Mouse (Mus musculus) common myeloid progenitor, adult 5-6 weeks (primary cell): ENCODE results near the gene Prdm10. TPM values are rescaled to one million over a fixed set of nuclear protein-coding genes. Genes with fewer than 3 reads are reported as not detected.

Experiments
- ATAC-seq: replicated peaks from 2 replicates; pipeline ENCODE4 v1.8.0; 2016; ENCODE audit warnings: low read depth, mild to moderate bottlenecking, moderate TSS enrichment, inconsistent platforms; ENCODE audit not compliant: poor library complexity, severe bottlenecking
- total RNA-seq: library from RNA; stranded (forward); fragments of 200-1000, 187-1606 nt; gene quantifications from 2 replicates; pipeline ENCODE4 v1.2.3, GENCODE M21; 2017

Prdm10 gene
- total RNA-seq, 1 experiment from 2014 or later = 11.4 TPM

DNA sequence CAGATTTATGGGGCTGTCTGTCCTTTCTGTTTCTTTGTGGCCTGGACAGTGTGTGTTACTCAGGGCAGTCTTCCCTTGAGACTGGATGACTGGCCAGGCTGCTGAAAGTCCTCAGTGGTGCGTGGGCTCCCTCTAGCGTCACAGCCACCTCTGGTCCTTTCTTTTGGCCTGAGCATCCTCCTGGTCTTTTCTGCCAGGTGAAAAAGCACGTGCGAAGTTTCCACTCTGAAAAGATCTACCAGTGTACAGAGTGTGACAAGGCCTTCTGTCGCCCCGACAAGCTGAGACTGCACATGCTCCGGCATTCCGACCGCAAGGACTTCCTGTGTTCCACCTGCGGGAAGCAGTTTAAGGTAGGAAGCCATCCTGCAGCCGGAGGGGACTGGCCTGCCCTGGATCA is 68.6 kb downstream of the Prdm10 start:
- peak; percentile 96 for ATAC-seq

DNA sequence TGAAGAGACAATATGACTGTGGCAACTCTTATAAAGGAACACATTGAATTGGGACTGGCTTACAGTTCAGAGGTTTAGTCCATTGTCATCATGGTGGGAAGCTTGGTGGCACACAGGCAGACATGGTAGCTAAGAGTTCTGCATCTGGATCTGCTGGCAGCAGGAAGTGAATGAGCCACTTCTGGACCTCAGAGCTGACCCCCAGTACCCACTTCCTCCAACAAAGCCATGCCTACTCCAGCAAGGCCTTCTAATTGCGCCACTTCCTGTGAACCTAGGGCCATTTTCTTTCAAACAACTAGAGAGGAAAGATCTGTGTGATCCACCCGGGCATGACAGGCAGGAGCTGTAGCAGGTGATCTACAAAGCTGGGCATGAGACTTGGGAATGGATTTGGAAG is 72.4 kb downstream of the Prdm10 start:
- ATAC-seq = no peak

DNA sequence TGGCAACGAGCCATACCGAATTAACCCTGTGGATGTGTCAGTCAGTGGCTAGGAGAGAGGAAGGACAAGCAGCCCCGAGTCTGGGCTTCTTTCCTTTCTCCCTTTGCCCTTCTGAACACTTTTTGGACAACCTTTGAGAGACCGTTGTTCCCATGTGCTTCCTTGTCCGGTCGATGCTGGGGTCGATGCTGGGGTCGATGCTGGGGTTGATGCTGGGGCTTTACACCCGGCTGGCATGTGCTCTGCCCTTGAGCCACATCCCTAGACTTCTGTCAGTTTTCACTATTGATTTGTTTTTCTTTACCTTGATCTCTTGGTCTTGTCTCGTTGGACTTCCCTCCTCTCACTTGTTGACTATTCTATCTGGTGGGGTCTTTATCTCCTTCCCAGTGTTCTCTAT is 73.2 kb downstream of the Prdm10 start:
- ATAC-seq = no peak

DNA sequence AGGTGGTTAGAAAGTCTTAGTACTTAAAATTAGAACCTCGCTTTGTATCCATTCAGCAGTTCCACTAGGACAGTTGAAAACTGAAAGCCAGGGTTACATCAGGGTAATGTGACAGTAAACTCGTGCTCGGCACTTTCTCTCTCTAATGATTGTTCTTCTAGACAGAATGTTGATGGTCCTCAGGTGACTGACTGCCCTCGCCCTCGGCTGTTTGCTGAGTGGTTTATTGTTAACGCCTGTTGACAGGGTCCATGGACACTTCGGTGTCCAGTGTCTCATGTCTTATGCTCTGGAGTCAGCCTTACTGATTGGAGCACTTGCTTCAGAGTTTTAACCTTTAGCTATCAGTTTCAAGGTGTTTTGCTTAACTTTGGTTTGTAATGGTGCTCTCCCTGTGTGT is 73.7 kb downstream of the Prdm10 start:
- ATAC-seq = no peak

DNA sequence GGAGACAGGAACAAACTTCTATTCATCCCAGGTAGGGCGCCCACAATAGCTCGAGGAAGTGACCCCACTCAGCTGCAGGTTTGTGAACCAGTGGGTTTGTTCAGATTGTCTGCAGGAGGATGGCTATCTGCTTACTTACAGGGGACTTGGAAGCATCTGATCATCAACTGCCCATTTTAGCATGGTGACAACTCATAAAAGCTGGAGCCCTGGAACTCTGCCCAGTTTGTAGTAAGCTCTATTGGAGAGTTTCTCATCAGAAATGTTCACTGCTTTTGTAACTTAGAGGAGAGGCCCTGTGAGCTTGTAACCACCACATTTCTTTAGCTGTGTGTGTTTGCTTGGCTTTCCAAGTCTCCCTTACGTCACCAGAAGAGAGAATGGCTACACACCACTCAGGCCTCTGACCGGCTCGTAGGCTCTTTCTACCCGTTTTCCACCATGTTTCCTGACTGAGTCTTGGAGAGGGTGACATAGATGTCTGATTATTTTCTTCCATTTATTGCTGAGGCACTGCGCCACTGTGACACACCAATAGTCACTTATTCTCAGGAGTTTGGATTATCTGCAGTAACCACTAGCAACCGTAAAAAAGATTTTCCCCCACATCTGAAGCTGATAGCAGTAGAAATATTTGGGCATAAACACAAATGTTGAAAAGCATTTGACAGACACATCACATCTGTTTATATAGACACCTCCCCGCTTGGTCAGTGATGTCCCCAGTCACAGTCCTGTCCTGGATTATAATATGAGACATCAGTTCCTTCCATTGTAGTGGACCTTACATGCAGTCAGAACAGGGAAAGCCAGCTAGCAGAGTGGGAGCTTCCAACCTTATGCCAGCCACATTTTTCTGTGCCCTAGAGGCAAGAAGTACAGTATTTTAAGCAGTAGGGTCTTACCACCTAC is 83.6 kb downstream of the Prdm10 start:
- ATAC-seq = no peak

DNA sequence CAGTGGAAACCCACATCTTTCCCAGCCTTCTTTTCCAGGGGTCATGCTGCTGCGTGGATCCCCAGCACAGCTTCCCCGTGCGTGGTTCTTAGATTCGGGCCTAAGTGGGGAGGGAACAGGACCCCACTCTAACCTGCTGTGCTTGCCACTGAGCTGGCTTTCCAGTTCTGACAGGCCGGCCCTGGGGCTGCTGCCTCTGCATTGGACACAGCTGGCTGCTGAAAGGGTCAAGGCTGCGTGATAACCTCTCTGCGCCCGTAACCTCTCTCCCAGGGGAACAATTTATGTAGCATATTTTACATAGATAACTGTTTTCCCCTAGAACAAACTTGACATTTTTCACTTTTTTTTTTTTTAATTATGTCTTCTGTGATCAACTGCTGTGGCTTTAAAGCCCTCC is 84.7 kb downstream of the Prdm10 start:
- ATAC-seq = no peak

DNA sequence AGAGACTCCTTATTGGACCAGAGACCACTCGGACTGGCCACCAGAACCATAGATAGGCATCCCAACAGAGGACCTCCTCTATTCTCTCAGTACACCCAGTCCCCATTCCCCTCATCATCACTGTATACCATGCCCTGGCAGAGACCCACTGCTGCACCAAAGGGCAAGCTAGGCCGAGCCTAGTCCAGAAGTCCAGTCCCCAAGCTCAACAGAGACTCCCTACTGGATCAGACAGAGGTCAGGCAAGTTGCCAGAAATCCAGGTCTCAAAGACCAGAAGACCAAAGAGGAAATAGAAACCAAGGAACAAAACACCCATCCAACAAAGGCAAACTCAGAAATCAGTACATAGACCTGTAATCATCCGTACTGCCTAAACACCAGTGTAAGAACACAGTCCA is 91.4 kb downstream of the Prdm10 start:
- ATAC-seq = no peak

DNA sequence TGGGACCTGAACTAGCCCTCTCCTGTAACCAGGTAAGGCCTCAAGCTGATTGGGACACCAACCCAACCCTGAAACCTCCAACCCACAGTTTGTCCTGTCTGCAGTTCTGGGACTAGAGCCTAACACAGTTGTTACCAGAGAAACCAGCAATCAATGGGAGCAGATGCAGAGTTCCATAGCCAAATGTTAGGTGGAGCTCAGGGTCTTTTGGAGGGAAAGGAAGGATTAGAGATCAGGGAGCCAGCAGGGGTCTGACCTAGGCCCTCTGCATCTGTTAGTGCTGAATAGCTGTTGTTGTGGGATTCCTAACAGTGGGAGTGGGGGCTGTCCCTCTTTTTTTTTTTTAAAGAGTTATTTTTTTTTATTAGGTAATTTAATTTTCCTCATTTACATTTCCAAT is 96.3 kb downstream of the Prdm10 start:
- no peak for ATAC-seq

DNA sequence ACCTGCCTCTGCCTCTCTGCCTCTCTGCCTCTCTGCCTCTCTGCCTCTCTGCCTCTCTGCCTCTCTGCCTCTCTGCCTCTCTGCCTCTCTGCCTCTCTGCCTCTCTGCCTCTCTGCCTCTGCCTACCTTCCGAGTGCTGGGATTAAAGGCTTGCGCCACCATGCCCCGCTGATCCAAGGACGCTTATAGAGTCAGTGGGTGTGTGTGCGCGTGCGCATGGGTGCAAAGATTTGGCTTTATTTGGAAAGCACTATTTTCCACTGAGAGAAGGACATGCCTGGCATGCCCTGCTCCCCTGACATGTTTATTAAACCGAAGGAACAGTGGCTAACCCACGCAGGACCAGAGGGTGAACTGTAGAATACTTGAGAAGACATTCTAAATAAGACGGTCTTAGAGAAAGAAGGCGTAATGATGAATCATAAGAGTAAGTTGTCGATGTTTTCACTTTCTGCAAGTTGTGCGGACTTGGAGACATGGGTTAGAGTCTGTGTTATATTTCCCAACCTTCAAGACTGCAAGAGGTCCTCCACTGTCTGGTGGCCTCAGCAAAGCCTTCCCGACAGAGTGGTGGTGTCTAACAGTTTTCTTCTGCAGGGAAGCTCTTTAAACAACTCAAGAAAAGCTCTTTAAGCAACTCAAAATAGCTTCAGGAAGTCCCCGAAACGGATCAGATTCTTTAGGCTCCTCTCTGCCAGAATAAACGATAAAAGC is 104.6 kb downstream of the Prdm10 start:
- no peak for ATAC-seq

DNA sequence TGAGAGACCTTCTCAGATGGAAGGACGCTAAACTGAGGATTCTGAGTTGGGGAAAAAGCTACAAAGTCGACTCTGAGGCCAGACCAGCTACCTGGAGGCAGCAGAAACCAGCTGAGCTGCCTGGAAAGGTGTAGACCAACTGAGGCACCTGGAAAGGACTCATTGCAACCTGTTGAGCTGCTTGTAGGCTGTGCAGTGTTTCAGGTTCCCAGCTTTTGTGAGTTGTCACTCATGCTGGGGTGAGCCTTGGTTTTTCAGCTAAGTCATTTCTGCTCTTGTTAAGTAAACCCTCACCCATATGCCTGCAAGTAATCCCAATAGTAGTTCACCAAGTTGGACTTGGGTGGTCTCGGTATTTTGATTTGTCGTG is 105.1 kb downstream of the Prdm10 start:
- peak; percentile 27; the same call in 1 of the 2 replicates for ATAC-seq

DNA sequence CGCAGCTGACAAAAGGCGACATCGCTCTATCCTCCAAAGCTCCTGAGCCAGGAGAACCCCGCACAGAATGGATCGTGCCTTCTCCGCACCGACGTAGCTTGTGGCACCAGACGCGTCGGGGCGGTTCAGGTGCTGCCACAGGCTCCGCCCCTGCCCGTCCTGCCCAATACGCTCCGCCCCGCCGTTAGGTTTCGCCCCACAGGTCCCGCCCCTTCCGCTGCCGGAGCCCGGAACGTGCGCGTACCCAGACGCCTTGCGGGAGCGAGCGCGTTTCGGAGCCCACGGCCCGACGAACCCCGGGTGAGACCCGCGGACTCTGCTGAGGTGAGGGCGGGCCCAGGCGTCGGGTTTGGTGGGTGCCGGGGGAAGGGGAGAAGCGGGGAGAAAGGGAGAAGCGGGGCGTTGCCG is 105.6 kb downstream of the Prdm10 start, which contains the start of gene Nfrkb:
Nfrkb (plus strand) TSS at position 246 of the 408 bp plus-strand sequence.
- ATAC-seq = peak; percentile 99

DNA sequence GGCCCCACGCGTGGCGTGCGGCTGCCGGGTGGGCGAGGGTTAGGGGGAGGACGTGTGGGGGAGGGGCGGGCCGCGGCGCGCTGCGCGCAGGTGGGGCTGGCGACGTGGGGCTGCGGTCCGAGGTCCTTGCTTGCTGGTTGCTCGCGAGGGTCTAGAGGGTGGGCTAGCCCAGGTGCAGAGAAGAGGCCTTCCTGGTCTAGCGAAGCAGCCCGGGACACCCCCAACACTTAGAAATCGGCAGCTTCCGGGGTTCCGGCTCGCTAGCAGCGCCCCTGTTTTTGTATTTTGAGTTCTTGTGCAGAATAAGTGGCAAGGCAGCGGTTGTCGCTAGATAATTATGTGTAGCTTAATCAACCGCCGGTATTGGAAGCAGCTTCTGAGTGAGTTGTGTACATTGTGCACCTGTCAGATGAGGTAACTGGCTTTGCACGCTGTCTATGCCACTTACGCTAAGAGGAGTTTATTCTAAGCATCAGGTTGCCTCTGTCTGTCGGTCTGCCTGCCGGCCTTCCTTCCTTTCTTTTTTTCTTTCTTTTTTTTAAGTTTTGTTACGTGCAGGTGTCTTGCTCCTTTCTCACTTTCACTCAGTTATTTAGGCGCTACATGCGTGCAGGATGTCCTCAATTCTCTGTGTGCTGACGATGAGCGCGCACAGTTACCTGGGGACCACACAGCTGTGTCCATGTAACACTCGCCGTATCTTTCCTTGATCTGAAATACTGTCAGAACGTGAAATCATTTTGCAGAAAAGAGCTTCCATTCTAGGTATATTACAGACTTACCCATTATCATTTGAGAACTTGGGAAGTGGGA is 106.2 kb downstream of the Prdm10 start:
- peak; percentile 32 for ATAC-seq

DNA sequence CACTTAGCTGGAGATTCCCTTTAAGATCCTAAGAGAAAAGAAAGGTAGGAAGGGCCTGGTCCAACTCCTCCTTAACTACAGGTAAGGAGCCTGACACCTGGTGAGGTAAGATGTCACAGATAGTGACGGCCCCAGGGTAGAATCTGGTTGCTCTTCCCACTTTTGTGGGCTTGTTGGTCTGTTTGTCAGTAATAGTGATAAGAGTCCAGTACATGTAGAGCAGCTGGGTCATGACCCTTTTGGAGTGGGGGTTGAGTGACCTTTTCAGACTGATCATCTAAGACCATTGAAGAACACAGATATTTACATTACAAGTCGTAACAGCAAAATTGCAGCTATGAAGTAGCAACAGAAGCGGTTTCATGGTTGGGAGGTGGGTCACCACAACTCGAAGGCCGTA is 106.9 kb downstream of the Prdm10 start:
- ATAC-seq = no peak

DNA sequence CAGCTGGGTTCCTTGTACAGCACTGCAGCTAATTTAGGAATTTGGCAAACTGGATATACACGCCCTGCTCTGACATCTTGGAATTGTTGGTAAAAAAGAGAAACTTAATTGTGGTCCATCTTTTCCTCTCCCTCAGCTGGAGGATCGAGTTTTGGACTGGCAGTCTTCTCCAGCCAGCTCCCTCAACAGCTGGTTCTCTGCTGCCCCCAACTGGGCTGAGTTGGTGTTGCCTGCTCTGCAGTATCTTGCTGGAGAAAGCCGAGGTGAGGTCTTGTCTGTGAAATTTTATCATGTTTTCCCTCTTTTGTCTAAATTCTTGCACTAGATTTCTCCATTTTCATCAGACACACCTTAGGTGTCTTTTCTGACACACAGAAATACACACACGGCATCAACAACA is 120.1 kb downstream of the Prdm10 start:
- ATAC-seq = peak; percentile 85

DNA sequence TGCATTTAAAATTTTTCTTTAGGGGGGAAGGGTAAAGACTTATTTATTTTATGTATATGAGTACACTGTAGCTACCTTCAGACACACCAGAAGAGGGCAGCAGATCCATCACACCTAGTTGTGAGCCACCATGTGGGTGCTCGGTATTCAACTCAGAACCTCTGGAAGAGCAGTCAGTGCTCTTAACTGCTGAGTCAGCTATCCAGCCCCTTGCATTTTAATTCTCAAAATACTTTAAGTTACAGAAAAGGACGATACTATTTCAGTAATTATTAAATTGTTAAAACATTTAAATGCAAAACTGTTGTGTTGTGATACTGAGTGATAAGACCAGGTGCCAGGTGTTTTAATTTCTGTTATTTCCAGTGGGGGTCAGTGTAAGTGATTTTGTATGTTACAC is 124.0 kb downstream of the Prdm10 start:
- no peak for ATAC-seq

DNA sequence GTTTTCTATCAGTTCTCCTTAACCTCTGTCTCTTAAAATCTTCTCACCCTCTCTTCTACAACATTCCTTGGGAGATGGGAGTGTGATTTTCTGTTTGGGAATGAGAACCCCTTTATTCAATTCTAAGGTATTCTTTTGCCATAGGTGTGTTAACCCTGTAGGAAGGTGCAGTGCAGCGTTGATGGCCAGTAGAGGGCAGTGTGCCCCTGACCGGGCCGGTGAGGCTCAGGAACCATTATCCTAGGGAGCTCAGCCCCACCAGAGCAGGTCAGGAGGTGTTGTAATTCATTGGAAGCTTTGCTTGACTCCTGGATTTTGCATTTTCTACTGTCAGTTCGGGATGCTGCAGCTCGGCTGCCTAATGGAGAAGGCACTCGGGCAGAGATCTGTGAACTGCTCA is 124.9 kb downstream of the Prdm10 start:
- peak; percentile 67 for ATAC-seq

DNA sequence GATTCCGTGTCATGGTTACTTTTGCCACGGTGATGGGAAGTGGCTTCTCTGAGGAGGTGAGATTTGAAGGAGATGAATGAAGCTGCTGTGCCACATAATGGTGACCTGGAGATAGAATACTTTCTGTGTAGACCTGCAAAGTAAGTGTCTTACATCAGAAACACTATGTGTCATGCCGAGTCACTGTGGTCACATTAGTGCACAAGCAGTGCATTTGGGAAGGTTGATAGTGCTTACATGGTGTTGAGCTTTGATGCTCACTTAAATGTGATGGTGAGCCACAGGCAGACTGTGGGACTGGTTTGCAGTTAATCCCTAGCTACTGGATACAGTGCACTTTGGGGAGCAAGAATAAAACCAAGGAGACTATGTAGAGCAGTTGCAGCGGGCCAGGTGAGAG is 131.8 kb downstream of the Prdm10 start:
- ATAC-seq = peak; percentile 78

DNA sequence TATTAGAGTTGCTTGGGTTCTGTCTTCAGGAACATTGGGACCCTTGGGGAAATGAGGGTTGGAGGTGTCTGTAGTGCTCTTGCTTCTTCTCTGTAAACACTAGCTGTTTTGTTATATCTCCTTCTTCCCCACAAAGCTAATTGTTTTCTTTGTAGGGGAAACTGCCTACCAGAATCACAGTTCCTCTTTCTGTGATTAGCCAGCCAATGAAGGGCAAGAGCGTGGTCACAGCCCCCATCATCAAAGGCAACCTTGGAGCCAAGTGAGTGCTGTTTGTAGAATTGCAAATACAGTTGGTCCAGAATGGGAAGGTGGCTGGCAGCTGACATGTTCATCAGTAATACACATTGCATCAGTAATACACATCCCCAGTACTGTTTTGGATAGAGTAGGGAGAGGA is 138.5 kb downstream of the Prdm10 start:
- peak; percentile 79 for ATAC-seq

DNA sequence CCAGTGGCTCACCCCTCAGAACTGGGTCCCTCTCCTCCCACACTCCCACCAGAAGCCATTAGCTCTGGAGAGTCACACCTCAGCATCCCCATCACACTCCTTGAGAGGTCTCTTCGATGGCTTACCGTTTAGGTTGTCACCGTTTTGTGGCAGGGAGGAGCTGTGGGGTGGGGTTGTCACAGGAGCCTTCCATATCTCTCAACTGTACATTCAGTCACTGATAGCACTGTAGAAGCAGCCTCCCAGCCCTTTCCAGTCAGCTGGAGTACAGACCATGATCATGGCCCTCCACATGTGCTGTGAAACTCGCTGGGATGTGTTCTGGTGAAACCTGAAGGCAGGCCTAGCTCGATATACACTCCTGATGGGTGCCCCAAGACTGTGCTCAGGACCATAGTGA is 141.8 kb downstream of the Prdm10 start:
- ATAC-seq = no peak; the same call in 1 of the 2 replicates

DNA sequence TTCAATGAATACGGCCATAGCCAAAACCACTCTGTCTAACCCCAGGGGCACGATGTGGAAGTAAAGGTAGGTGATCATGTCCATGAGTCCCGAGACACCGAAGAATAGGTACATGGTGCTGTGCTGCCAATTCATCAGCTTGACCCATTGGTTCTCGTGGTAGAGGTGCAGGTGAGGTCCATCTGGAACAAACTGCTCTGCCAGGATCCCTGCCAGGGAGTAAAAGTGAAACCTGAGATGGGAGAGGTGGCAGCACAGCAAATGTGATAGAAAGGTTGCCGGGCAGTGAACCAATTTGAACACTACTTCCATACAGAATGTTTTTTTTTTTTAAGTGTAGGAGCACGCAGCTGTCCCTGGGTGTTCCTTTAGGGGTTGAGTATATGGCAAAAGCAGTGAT is 148.6 kb downstream of the Prdm10 start:
- ATAC-seq = no peak

DNA sequence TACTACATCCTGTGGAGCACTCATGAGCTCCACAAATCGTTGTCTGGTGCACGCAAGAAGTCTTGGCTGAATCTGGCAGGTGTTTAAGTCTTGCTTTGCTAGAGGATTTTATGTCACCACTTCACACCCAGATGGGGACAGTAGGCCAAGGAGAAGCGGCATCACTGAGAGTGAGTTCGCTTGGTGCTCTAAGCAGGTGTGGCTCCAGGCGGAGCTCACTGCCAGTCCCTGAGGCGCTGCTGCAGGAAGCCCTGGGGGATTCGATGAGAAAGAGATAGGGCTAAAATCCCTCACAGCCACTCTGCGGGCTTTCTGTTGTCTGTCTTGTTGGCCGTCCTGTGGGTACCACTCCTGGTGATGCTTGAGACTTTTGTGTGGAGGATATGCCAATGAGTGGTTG is 149.7 kb downstream of the Prdm10 start:
- ATAC-seq = no peak
